Mouse (Mus musculus): ENCODE results near the gene Mapkapk3.

- TF ChIP-seq POLR2A (IDR thresholded peaks at IDR 0.05; ENCODE audit: extremely low read depth, insufficient read depth, low read length) (no peak), CTCF (IDR thresholded peaks at IDR 0.05; ENCODE audit: extremely low read depth, insufficient read depth, low read length) (no peak)
These were observed 5.9 kb upstream of the Mapkapk3 start for GRCm38 (mm10) chr9:107295616-107296015.

All from cortical plate, adult 2 months (tissue).